Mouse (Mus musculus): ENCODE measurements at regions not wholly inside any gene's neighbourhood (a gene's known extent, or its start where the extent isn't known, plus 50 kb on each side); places are given as distances from the start of the nearest gene placed in this dataset.
A peak's percentile ranks its signal among the peaks of the same experiment; 100 is the strongest.

- intact Hi-C loops (cut with DNase I) = no loop called here
- no peak for DNase-seq
These were observed 143.0 kb upstream of the Foxn2 start for GRCm38 (mm10) chr17:88297520-88297919.

DNA sequence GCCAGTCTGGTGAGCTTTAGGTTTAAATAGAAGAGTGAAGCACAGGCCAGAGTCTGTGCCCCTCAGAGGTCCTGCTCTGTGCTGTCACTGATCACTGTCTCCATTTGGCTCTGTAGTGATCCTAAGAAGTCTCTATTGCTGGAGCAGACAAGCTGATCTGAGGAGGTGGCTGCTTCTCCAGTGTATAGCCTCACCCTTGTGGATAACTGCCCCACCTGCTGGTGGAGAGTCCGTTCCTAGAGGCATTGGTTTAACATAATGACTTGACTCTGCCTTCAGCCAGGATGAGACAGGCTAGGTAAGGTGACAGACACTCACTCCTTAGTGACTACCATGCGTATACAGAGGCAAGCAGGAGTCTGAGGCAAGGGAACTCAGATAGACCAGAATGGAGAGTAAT lies 136.5 kb upstream of the Foxn2 start:
- intact Hi-C loops (cut with DNase I) = no loop called here
- no peak for DNase-seq

DNA sequence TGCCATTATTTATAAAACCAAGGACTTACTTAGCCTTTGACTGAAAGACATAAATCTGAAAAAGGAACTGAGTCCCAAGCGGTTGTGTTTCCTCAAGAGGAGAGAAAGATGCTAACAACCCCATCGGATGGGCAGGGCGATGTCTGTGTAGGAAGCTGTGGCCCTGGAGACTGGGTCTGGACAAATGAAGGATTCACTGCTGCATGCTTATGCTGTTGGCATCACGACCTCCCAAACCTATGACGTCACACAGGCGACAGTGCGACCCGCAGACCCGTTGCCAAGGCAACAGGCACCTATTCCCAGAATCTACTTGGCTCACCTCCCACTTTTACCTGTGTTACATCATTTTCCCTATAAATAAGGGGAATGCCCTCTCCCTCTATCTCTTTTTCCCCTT lies 135.3 kb upstream of the Foxn2 start:
- intact Hi-C loops (cut with DNase I) = no loop called here
- DNase-seq = no peak

DNA sequence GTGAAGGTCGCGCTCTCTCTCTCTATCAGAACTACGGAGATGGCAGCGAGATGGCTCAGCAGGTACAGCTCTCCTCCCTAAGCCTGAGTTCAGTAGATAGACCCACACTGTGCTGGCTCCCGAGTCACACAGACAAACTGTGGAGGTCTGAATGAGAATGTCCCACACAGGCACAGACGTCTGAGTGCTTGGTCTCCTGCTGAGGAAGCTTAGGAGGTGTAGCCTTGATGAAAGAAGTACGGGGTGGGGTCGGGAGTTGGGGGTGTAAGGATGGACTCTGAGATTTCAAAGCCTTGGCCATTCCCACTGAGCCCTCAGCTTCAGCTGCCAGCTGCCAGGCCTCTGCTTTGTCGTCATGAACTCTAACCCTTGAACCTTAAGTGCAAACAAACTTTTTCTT lies 134.2 kb upstream of the Foxn2 start:
- DNase-seq = no peak
- intact Hi-C loops (cut with DNase I) = no loop called here

- intact Hi-C loops (cut with DNase I) = no loop called here
- DNase-seq = no peak
These were observed 133.4 kb upstream of the Foxn2 start for GRCm38 (mm10) chr17:88307082-88307481.

DNA sequence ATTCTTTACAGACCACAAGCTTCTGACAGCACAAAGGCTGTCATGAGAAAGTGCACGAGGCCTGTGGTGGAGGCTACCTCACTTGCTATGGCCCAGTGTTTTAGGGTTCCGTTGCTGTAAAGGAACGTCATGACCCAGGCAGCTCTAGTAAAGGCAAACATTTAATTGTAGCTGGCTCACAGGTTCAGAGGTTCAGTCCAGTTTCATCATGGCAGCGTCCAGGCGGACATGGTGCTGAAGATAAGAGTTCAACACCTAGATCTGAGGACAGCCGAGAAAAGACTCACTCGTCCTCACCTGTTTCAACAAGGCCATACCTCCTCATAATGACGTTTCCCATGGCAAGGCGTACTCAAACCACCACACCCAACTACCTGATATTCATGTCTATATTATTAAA lies 132.7 kb upstream of the Foxn2 start:
- intact Hi-C loops (cut with DNase I) = no loop called here

DNA sequence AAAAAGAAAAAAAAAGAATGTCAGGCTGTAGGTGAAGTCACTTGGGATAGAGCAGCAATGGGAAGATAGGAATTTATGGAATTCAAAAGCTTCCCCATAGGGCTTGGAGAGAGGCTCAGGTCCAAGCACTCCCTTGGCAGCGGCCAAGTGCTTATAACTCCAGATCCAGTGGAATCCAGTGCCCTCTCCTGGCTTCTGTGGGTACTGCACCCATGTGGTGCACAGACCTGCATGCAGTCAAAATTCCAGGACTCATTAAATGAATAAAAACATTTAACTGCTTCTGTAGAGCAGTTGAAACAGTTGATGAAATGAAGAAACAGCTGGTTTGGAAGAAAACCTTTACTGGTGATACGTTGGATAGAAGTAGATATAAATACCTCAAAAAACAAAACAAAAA lies 127.6 kb upstream of the Foxn2 start:
- intact Hi-C loops (cut with DNase I) = no loop called here
- DNase-seq = no peak

More for the DNA sequence above, 132.7 kb upstream of the Foxn2 start:
- no peak for DNase-seq

- peak; percentile 84 for DNase-seq
- intact Hi-C loops (cut with DNase I) = no loop called here
These were observed 124.1 kb upstream of the Foxn2 start for GRCm38 (mm10) chr17:88316213-88316967.

- intact Hi-C loops (cut with DNase I) = no loop called here
- DNase-seq = no peak
These were observed 123.2 kb upstream of the Foxn2 start for GRCm38 (mm10) chr17:88317311-88317710.

DNA sequence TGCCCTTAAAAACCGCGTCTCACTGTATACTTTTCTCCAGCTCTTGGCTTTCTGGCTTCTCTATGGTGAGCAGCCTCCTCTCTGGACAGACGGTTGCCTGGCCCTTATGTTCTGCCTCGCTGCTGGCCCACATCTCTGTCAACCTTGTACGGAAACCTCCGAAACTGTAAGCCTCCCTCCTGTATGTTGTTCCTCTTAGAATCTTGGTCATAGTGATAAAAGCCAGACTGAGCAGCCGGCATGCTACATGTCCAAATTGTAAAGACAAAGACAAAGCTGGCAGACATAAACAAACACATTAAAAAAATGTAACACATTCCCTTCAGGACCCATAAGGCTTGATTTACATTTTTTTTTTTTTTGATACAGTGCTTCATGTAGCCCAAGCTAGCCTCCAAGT lies 122.7 kb upstream of the Foxn2 start:
- no peak for DNase-seq
- intact Hi-C loops (cut with DNase I) = no loop called here

DNA sequence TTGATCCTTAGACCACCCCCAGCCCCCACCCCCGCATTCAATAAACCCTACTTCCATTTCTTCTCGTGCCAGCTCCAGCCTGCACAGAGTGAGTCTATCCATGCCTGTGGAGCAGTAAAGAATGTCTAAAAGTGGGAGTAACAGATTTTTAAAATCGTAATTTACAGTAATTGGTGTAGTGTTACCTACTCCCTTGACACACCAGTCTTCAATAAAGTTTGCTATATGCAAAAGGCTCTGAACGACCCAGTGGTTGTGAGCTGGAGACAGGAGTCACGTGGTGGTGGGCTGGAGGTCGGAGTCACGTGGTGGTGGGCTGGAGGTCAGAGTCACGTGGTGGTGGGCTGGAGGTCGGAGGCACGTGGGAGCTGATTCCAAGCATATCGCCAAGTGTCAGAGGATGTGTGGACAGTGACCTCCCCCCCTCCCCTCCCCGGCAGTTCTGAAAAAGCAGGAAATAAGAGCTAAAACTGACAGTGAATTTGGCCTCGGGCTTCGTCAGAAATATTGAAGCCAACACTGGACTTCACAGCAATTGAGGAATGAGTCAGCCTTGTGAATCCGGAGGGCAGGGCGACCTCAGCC lies 122.2 kb upstream of the Foxn2 start:
- intact Hi-C loops (cut with DNase I) = no loop called here
- DNase-seq = no peak

DNA sequence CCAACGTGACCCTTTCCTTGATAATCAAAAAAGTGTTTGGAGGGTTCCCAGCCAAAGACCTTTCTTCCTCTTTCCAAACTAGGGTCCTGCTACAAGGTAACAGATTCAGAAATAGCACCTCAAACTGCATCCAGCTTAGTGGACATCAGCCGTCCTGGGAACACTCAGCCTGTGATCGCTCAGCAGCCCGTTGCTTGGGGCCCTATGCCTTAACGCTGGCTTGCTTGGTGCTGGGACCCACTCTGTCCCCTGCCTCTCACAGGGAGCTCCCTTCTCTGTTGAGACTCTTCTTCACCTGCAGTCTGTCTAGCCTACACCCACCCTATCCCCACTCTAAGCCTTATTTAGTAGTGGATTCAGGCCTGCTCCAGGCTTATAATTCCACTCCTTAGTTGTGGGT lies 121.6 kb upstream of the Foxn2 start:
- intact Hi-C loops (cut with DNase I) = no loop called here
- no peak for DNase-seq

DNA sequence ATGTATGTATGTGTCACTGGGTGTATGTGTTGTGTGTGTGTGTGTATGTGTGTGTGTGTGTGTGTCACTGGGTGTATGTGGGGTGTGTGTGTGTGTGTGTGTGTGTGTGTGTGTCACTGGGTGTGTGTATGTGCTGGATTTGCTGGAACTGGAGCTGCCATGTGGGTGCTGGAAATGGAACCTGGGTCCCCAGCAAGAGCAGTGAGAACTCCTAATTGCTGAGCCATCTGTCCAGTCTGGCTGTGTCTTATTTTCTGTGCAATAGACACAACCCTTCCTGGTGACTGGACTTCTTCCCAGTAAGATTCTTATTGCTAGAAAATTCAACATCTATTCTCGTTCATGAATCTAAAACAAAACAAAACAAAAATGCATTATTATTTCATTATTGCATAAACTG lies 119.8 kb upstream of the Foxn2 start:
- intact Hi-C loops (cut with DNase I) = no loop called here
- DNase-seq = no peak

- DNase-seq = peak; percentile 33
- intact Hi-C loops (cut with DNase I) = no loop called here
These were observed 115.1 kb upstream of the Foxn2 start for GRCm38 (mm10) chr17:88325326-88325909.

- no peak for DNase-seq
- intact Hi-C loops (cut with DNase I) = no loop called here
These were observed 114.4 kb upstream of the Foxn2 start for GRCm38 (mm10) chr17:88325910-88326739.

- DNase-seq = no peak
- intact Hi-C loops (cut with DNase I) = no loop called here
These were observed 113.8 kb upstream of the Foxn2 start for GRCm38 (mm10) chr17:88326740-88327123.

DNA sequence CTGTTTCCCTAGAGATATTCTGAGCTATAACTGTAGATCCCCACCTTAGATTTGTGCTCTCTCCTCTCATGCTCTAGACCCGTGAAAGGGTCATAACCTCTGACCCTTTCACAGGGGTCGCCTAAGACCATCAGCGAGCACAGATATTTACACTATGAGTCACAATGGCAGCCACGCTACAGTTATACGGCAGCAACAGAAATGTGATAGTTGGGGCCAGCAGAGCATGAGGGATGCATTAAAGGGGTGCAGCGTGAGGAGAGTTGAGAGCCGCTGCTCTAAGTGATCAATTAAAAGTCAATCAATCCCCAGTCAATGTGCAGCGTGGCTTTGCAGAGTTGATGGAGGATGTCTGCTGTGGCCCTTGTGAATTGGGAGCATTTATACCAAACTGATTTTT lies 112.7 kb upstream of the Foxn2 start:
- no peak for DNase-seq
- intact Hi-C loops (cut with DNase I) = no loop called here

- intact Hi-C loops (cut with DNase I) = no loop called here
- no peak for DNase-seq
These were observed 111.7 kb upstream of the Foxn2 start for GRCm38 (mm10) chr17:88328807-88329206.

- intact Hi-C loops (cut with DNase I) = no loop called here
- peak; percentile 52 for DNase-seq
These were observed 110.8 kb upstream of the Foxn2 start for GRCm38 (mm10) chr17:88329715-88330114.

DNA sequence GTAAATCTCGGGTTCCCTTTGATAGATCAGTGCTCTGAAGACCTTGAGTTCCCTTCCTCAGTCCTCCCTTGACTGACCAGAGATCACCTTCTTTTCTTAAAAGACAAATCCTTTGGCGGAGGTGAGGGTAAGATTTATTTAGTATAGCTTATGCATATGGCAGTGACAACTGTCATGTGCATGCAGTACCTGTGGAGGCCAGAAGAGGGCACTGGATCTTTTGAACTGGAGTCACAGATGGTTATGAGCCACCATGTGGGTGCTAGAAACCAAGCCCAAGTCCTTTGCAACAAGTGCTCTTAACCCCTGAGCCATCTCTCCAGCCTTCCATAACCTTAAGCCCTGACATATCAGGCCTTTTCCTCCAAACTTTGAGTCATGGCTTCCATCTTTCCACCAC lies 110.4 kb upstream of the Foxn2 start:
- intact Hi-C loops (cut with DNase I) = no loop called here
- DNase-seq = no peak

- intact Hi-C loops (cut with DNase I) = no loop called here
- no peak for DNase-seq
These were observed 106.7 kb upstream of the Foxn2 start for GRCm38 (mm10) chr17:88333816-88334215.

DNA sequence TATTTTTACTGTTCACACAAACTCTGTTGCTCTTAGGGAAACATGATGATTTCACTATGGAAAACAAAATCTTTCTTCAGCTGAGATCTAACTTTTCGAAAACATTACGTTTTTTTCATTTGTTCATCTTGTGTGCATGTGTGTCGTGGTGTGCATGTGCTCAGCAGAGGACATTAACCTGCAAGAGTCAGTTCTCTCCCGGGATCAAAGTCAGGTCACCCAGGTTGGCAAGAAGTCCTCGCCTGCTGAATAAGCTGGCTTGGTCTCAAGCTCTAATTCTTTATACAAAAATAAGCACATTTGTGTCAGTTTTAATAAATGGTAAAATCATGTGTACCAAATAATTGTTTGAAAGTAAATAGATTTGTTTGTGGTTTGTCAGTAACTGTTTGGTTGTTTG lies 105.2 kb upstream of the Foxn2 start:
- intact Hi-C loops (cut with DNase I) = no loop called here
- DNase-seq = no peak

Measured in left cerebral cortex, postnatal 4 days (tissue).